Comparison of ENCODE assay signal across 24 mouse cellular contexts in genomic region chr3:108915999-108916398, GRCm38 (mm10). TPM values are rescaled to one million over a fixed set of nuclear protein-coding genes. Genes with fewer than 3 reads are reported as not detected.
A peak's percentile ranks its signal among the peaks of the same experiment; 100 is the strongest.
DNase-seq lines count a peak whose midpoint lies in the region; ATAC-seq and TF ChIP-seq lines count a peak whose summit lies in the region.
"Had no signal": no experiment of that assay in that cellular context is flagged by ENCODE, and none has a peak within 500 bp of the region (broad histone marks: within the 10 kb centered on the region; RNA-seq: fewer than 3 reads in every experiment).

No protein-coding gene starts in this region.

- no peak for ATAC-seq in midbrain, postnatal 0 days (ENCODE audit: low FRiP score)
- no peak for ATAC-seq in hindbrain, embryonic 14.5 days (ENCODE audit: low FRiP score)
- ATAC-seq: lung, postnatal 0 days; midbrain, embryonic 13.5 days; Patski had no signal

- DNase-seq in layer of hippocampus, adult 18-20 months (ENCODE audit: low spot score in 2 of 2), result peak; percentile 42 to 83
- DNase-seq in layer of hippocampus, postnatal 10 days (ENCODE audit: low spot score in 2 of 2), result no peak
- peak; percentile 94 for DNase-seq in brain, adult 2 months (ENCODE audit: low read depth, low spot score)
- peak; percentile 86 for DNase-seq in cerebellum, adult 9-10 months
- DNase-seq in layer of hippocampus, adult 9-11 months, result peak; percentile 40
- no peak for DNase-seq in midbrain, postnatal 0 days (ENCODE audit: low spot score)
- DNase-seq in hindbrain, embryonic 14.5 days (ENCODE audit: low spot score), result no peak
- DNase-seq in heart, postnatal 4 days, result no peak
- DNase-seq: adrenal gland, postnatal 36 days; kidney, adult 2 months; kidney, postnatal 25 days; right cerebral cortex, postnatal 4 days had no signal

- H3K27me3 ChIP-seq in midbrain, postnatal 0 days (ENCODE audit: insufficient read depth, low read length), result no peaks in the 10 kb centered on the region
- no peaks in the 10 kb centered on the region for H3K27me3 ChIP-seq in hindbrain, embryonic 14.5 days (ENCODE audit: control insufficient read depth, insufficient read depth, low read length)
- H3K27me3 ChIP-seq: limb, embryonic 12.5 days; liver, embryonic 15.5 days; midbrain, embryonic 13.5 days; Patski had no signal

- no peaks in the 10 kb centered on the region for H3K4me1 ChIP-seq in midbrain, postnatal 0 days (ENCODE audit: insufficient read depth, low read length)
- 0 out of 2 replicates have a peak, but pooled peaks cover 5% of the 10 kb centered on the region for H3K4me1 ChIP-seq in hindbrain, embryonic 14.5 days (replicated peaks; ENCODE audit: control insufficient read depth, insufficient read depth, low read length)
- H3K4me1 ChIP-seq: limb, embryonic 12.5 days had no signal

- H3K9me3 ChIP-seq in midbrain, postnatal 0 days (ENCODE audit: low read length), result no peaks in the 10 kb centered on the region
- no peaks in the 10 kb centered on the region for H3K9me3 ChIP-seq in hindbrain, embryonic 14.5 days (ENCODE audit: control insufficient read depth, low read length)
- H3K9me3 ChIP-seq: limb, embryonic 12.5 days; liver, embryonic 15.5 days; midbrain, embryonic 13.5 days had no signal

- H3K9ac ChIP-seq in midbrain, postnatal 0 days (replicated peaks; ENCODE audit: low read length, poor library complexity, severe bottlenecking), result no peak overlapping the region
- H3K9ac ChIP-seq in hindbrain, embryonic 14.5 days, result no peak overlapping the region
- H3K9ac ChIP-seq: limb, embryonic 12.5 days; liver, embryonic 15.5 days; midbrain, embryonic 13.5 days had no signal

- H3K36me3 ChIP-seq in midbrain, postnatal 0 days (ENCODE audit: insufficient read depth, low read length), result no peaks in the 10 kb centered on the region
- H3K36me3 ChIP-seq in hindbrain, embryonic 14.5 days (replicated peaks; ENCODE audit: control insufficient read depth, insufficient read depth), result no peaks in the 10 kb centered on the region
- H3K36me3 ChIP-seq: limb, embryonic 12.5 days; liver, embryonic 15.5 days; midbrain, embryonic 13.5 days had no signal

- no peak overlapping the region for H3K4me2 ChIP-seq in midbrain, postnatal 0 days (ENCODE audit: low read depth, low read length, poor library complexity, severe bottlenecking)
- no peak overlapping the region for H3K4me2 ChIP-seq in hindbrain, embryonic 14.5 days (replicated peaks)
- H3K4me2 ChIP-seq: limb, embryonic 12.5 days; midbrain, embryonic 13.5 days had no signal

- no peak overlapping the region for H3K27ac ChIP-seq in midbrain, postnatal 0 days (ENCODE audit: low read depth, low read length)
- no peak overlapping the region for H3K27ac ChIP-seq in hindbrain, embryonic 14.5 days
- H3K27ac ChIP-seq: left cerebral cortex, adult 2 months; limb, embryonic 12.5 days; liver, embryonic 15.5 days; midbrain, embryonic 13.5 days had no signal

- H3K4me3 ChIP-seq in midbrain, postnatal 0 days (ENCODE audit: low read depth, low read length), result no peak overlapping the region
- no peak overlapping the region for H3K4me3 ChIP-seq in hindbrain, embryonic 14.5 days (replicated peaks; ENCODE audit: low read length)
- H3K4me3 ChIP-seq: erythroblast, embryonic 14.5 days; left cerebral cortex, adult 2 months; limb, embryonic 12.5 days; liver, embryonic 15.5 days; midbrain, embryonic 13.5 days had no signal

- TF ChIP-seq CTCF in midbrain, postnatal 0 days (IDR thresholded peaks at IDR 0.05), result no peak

- WGBS in midbrain, postnatal 0 days, result 81% methylated on average over 1 of the region's 1 CpGs
- WGBS in hindbrain, embryonic 14.5 days, result 96% methylated on average over 1 of the region's 1 CpGs

RNA-seq across cellular contexts. Expression of gene Prpf38b, which starts 4.5 kb away (rescaled TPM):
- 10 to 100 TPM; 44.4 to 50.6 TPM for total RNA-seq in layer of hippocampus, adult 18-20 months (2021)
- total RNA-seq in layer of hippocampus, postnatal 10 days (2021), result 10 to 100 TPM; 49.6 to 58.4 TPM
- total RNA-seq in midbrain, postnatal 0 days (2014; rRNA removed), result 33.5 and 36.9 TPM in 2 replicates
- 32.5 and 42.2 TPM in 2 replicates for polyA plus RNA-seq in midbrain, postnatal 0 days (2015; fragmentation: Nextera tagmentation; extraction: Ambion mirVana)
- 38.1 and 41.8 TPM in 2 replicates for polyA plus RNA-seq in hindbrain, embryonic 14.5 days (2014; fragmentation: Nextera tagmentation; extraction: Ambion mirVana)
- 10 to 100 TPM; 31.8 to 36.2 TPM for total RNA-seq in heart, postnatal 4 days (2021)

RNA-seq across cellular contexts. Expression of gene Henmt1, which starts 23.7 kb away (rescaled TPM):
- total RNA-seq in layer of hippocampus, adult 18-20 months (2021), result 1 to 10 TPM; 1.6 to 2.5 TPM
- total RNA-seq in layer of hippocampus, postnatal 10 days (2021), result 1 to 10 TPM; 1.8 to 2.7 TPM
- total RNA-seq in midbrain, postnatal 0 days (2014; rRNA removed), result 1.3 and 2.3 TPM in 2 replicates
- polyA plus RNA-seq in midbrain, postnatal 0 days (2015; fragmentation: Nextera tagmentation; extraction: Ambion mirVana), result 2.2 and 2.6 TPM in 2 replicates
- 2.4 and 3.3 TPM in 2 replicates for polyA plus RNA-seq in hindbrain, embryonic 14.5 days (2014; fragmentation: Nextera tagmentation; extraction: Ambion mirVana)
- total RNA-seq in heart, postnatal 4 days (2021), result not detected
- total RNA-seq: adrenal gland, postnatal 36 days; megakaryocyte progenitor cell, adult 5-6 weeks; neutrophil, adult 5-6 weeks had no signal
- polyA plus RNA-seq: erythroblast, embryonic 14.5 days; heart, embryonic 14.5 days; liver, embryonic 15.5 days had no signal

RNA-seq across cellular contexts. Expression of gene Gm9857, which starts 24.2 kb away (rescaled TPM):
- total RNA-seq in layer of hippocampus, adult 18-20 months (2021), result not detected
- not detected for total RNA-seq in layer of hippocampus, postnatal 10 days (2021)
- total RNA-seq in midbrain, postnatal 0 days (2014; rRNA removed), result not detected in 2 replicates
- not detected in 2 replicates for polyA plus RNA-seq in midbrain, postnatal 0 days (2015; fragmentation: Nextera tagmentation; extraction: Ambion mirVana)
- polyA plus RNA-seq in hindbrain, embryonic 14.5 days (2014; fragmentation: Nextera tagmentation; extraction: Ambion mirVana), result not detected in 2 replicates
- not detected for total RNA-seq in heart, postnatal 4 days (2021)
- total RNA-seq: adrenal gland, postnatal 36 days; hematopoietic stem cell, adult 5-6 weeks; left cerebral cortex, adult 2 months; megakaryocyte progenitor cell, adult 5-6 weeks; neutrophil, adult 5-6 weeks had no signal
- polyA plus RNA-seq: embryonic facial prominence, embryonic 11.5 days; erythroblast, embryonic 14.5 days; heart, embryonic 14.5 days; limb, embryonic 12.5 days; liver, embryonic 15.5 days; lung, postnatal 0 days; Patski had no signal

RNA-seq across cellular contexts. Expression of gene Fndc7, which starts 26.2 kb away (rescaled TPM):
- total RNA-seq in layer of hippocampus, adult 18-20 months (2021), result under 1 TPM in 1 of 2 experiments, not detected in 1; 0.10 TPM
- under 1 TPM in 1 of 2 experiments, not detected in 1; 0.07 TPM for total RNA-seq in layer of hippocampus, postnatal 10 days (2021)
- not detected in 2 replicates for total RNA-seq in midbrain, postnatal 0 days (2014; rRNA removed)
- polyA plus RNA-seq in midbrain, postnatal 0 days (2015; fragmentation: Nextera tagmentation; extraction: Ambion mirVana), result 0.09 TPM in 1 of 2 replicates, not detected in the other
- not detected in 2 replicates for polyA plus RNA-seq in hindbrain, embryonic 14.5 days (2014; fragmentation: Nextera tagmentation; extraction: Ambion mirVana)
- under 1 TPM; 0.09 to 0.14 TPM for total RNA-seq in heart, postnatal 4 days (2021)
- total RNA-seq: hematopoietic stem cell, adult 5-6 weeks had no signal
- polyA plus RNA-seq: embryonic facial prominence, embryonic 11.5 days; erythroblast, embryonic 14.5 days; midbrain, embryonic 13.5 days had no signal

Comparison
In these comparisons a context has a peak if more than half of its experiments do, and no peak if none do; other contexts are left out.
1. DNase-seq: peak in layer of hippocampus, adult 18-20 months (2 of 2), brain, adult 2 months (single experiment), cerebellum, adult 9-10 months (single experiment) and layer of hippocampus, adult 9-11 months (single experiment); none in layer of hippocampus, postnatal 10 days (0 of 2), midbrain, postnatal 0 days (single experiment), hindbrain, embryonic 14.5 days (single experiment) and heart, postnatal 4 days (single experiment).